Mouse (Mus musculus): ENCODE data around the gene Utrn.

- no peak for TF ChIP-seq CTCF (IDR thresholded peaks at IDR 0.05; ENCODE audit: low read depth, low read length)
- no peak for TF ChIP-seq GATA1 (IDR thresholded peaks at IDR 0.05; ENCODE audit: borderline replicate concordance, low read length)
Observed at GRCm38 (mm10) chr10:12535272-12535671, 333.9 kb downstream of the Utrn start.
